Mouse (Mus musculus): ENCODE results near the gene Oaz3. TPM values are rescaled to one million over a fixed set of nuclear protein-coding genes. Genes with fewer than 3 reads are reported as not detected.

Oaz3 gene
- polyA plus RNA-seq, 1 experiment from 2014 or later = 0.13 TPM

DNA sequence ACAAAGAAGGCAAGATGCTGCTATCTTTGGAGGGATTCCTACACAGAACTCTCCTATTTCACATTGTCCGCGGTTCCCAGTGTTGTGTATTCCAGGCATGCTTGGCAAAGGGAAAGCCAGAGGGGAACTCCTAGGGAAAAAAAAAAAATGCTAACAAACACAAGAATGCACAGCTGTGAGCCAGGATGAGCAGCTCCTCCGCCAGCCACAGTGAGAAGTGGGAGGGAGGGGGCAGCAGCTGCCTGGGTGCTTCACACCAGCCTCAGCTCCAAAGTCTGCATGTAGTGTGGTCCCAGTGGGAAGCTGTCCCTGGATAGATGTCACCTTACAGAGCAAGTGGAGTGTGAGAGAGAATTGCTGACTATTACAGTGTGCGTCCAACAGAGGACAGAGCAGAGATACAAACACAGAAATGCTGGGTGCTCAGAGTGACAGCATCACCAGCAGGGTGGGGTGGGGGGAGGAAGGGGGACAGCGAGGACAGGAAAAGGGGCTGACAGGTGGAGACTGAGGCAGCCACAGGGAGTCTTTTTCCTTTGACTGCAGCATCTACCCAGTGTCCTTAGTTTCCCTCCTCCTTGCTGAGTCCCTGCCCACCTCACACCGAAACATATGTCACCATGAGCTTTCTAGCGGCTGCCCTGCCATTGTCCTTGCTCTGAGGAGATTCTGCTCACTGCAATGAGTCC is 39.2 kb downstream of the Oaz3 start:
- ATAC-seq (replicated peaks; ENCODE audit: low FRiP score, low read depth) = 0 out of 2 replicates have a peak, but pooled peaks have one; percentile 30

DNA sequence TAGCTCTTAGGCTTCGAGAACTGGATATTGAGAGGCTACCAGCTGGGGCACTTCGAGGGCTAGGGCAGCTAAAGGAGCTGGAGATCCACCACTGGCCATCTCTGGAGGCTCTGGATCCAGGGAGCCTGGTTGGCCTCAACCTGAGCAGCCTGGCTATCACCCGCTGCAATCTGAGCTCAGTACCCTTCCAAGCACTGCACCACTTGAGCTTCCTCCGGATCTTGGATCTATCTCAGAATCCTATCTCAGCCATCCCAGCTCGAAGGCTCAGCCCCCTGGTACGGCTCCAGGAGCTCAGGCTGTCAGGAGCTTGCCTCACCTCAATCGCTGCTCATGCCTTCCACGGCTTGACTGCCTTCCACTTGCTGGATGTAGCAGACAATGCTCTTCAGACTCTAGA is 41.3 kb downstream of the Oaz3 start:
- no peak for ATAC-seq (replicated peaks; ENCODE audit: low FRiP score, low read depth)
- no peak for TF ChIP-seq CTCF (IDR thresholded peaks at IDR 0.05; ENCODE audit: low read depth)
- no peak overlapping the region for H3K4me3 ChIP-seq (replicated peaks; ENCODE audit: low read depth, low read length)
- no peaks in the 10 kb centered on the region for H3K36me3 ChIP-seq (ENCODE audit: insufficient read depth, low read length)
- no peak overlapping the region for H3K27ac ChIP-seq
- 0 out of 2 replicates have a peak, but pooled peaks cover 4% of the 10 kb centered on the region for H3K4me1 ChIP-seq (replicated peaks; ENCODE audit: insufficient read depth, low read length)
- no peak overlapping the region for H3K9ac ChIP-seq (ENCODE audit: low read depth, low read length)
- H3K4me2 ChIP-seq (ENCODE audit: low read length) = no peak overlapping the region
- no peaks in the 10 kb centered on the region for H3K9me3 ChIP-seq (replicated peaks; ENCODE audit: low read length)
- no peak for DNase-seq (ENCODE audit: low spot score)
- no peaks in the 10 kb centered on the region for H3K27me3 ChIP-seq (ENCODE audit: insufficient read depth, low read length)
- 66% methylated on average over 8 of the region's 8 CpGs for WGBS

More for the DNA sequence above, 39.2 kb downstream of the Oaz3 start:
- Histone ChIP-seq H3K27me3 (ENCODE audit: insufficient read depth, low read length) (no peaks in the 10 kb centered on the region), H3K9me3 (replicated peaks; ENCODE audit: low read length) (no peaks in the 10 kb centered on the region), H3K4me1 (replicated peaks; ENCODE audit: insufficient read depth, low read length) (0 out of 2 replicates have a peak, but pooled peaks cover 4% of the 10 kb centered on the region), H3K4me3 (replicated peaks; ENCODE audit: low read depth, low read length) (no peak overlapping the region), H3K27ac (no peak overlapping the region), H3K36me3 (ENCODE audit: insufficient read depth, low read length) (no peaks in the 10 kb centered on the region), H3K4me2 (ENCODE audit: low read length) (no peak overlapping the region), H3K9ac (ENCODE audit: low read depth, low read length) (no peak overlapping the region)
- 22% methylated on average over 7 of the region's 7 CpGs for WGBS
- no peak for TF ChIP-seq CTCF (IDR thresholded peaks at IDR 0.05; ENCODE audit: low read depth)
- DNase-seq (ENCODE audit: low spot score) = peak; percentile 22

DNA sequence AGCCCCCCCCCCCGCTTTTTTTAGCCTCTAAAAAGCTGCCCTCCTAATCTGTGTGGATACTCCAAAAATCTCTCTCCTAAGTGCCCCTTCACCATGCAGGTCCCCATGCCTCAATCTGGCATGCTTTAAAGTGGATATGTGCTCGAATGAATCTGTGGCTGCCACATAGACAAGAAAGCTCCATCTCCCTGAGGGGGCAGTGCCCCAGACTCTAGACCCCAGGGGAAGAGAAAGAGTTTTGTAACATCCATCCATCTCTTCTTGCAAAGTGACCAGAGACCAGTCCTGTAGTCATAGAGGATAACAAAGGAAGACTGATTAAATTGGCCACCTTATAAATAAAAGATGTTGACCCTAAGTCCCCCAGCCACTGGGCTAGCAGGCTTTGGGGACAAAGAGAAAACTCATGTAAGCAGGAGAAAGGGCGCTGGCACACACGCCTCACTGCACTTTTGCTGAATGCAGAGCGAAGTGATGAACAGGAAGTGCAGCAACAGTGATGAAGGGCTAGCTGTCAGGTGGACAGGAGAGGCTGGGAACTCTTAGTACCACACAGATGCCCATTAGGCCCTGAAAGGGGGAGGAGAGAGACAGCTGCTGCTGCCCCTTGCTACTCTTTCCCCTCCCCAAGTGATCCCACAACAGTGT is 43.9 kb downstream of the Oaz3 start:
- ATAC-seq (replicated peaks; ENCODE audit: low FRiP score, low read depth) = no peak
- H3K4me2 ChIP-seq (ENCODE audit: low read length) = no peak overlapping the region
- WGBS = 37% methylated on average over 5 of the region's 5 CpGs
- no peak for DNase-seq (ENCODE audit: low spot score)
- H3K9ac ChIP-seq (ENCODE audit: low read depth, low read length) = no peak overlapping the region
- H3K4me1 ChIP-seq (replicated peaks; ENCODE audit: insufficient read depth, low read length) = 0 out of 2 replicates have a peak, but pooled peaks cover 4% of the 10 kb centered on the region
- H3K27ac ChIP-seq = no peak overlapping the region
- H3K27me3 ChIP-seq (ENCODE audit: insufficient read depth, low read length) = no peaks in the 10 kb centered on the region
- H3K4me3 ChIP-seq (replicated peaks; ENCODE audit: low read depth, low read length) = no peak overlapping the region
- H3K9me3 ChIP-seq (replicated peaks; ENCODE audit: low read length) = no peaks in the 10 kb centered on the region
- no peaks in the 10 kb centered on the region for H3K36me3 ChIP-seq (ENCODE audit: insufficient read depth, low read length)
- TF ChIP-seq CTCF (IDR thresholded peaks at IDR 0.05; ENCODE audit: low read depth) = no peak

DNA sequence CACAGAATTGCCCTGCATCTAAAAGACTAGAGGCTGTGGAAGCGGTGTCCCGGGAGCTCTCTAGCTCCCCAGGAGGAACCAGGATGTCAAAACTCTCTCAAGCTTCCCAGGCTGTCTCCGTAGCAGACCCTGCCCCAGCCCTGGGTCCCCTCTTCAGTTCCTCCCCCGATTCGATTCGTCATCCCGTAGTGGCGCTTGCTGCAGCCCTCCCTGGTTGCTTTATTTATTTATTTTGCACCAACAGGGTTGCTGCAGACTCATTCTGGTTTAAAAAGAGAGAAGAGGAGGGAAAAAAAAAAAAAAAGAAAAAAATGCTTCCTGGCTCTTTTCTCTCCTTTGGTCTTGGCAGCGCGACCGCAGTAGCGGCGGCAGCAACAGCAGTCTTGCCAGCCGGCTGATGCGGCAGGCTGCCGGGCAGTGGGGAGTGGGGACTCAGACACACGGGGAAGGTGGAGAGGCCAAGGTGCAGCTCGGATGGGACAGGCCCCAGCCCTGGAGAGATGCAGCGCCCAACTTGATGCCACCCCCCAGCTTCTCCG is 44.7 kb downstream of the Oaz3 start:
- no peaks in the 10 kb centered on the region for H3K27me3 ChIP-seq (ENCODE audit: insufficient read depth, low read length)
- peak overlapping the region; percentile 53 for H3K4me2 ChIP-seq (ENCODE audit: low read length)
- H3K9ac ChIP-seq (ENCODE audit: low read depth, low read length) = no peak overlapping the region
- under 1% methylated on average over 20 of the region's 20 CpGs for WGBS
- no peaks in the 10 kb centered on the region for H3K9me3 ChIP-seq (replicated peaks; ENCODE audit: low read length)
- 0 out of 2 replicates have a peak, but pooled peaks have one; percentile 23 for ATAC-seq (replicated peaks; ENCODE audit: low FRiP score, low read depth)
- H3K27ac ChIP-seq = no peak overlapping the region
- H3K4me3 ChIP-seq (replicated peaks; ENCODE audit: low read depth, low read length) = 0 out of 2 replicates have a peak overlapping the region, but pooled peaks have one; percentile 4
- DNase-seq (ENCODE audit: low spot score) = peak; percentile 55
- 0 out of 2 replicates have a peak, but pooled peaks have one; percentile 5 for TF ChIP-seq CTCF (IDR thresholded peaks at IDR 0.05; ENCODE audit: low read depth)
- 0 out of 2 replicates have a peak, but pooled peaks cover 4% of the 10 kb centered on the region for H3K4me1 ChIP-seq (replicated peaks; ENCODE audit: insufficient read depth, low read length)
- no peaks in the 10 kb centered on the region for H3K36me3 ChIP-seq (ENCODE audit: insufficient read depth, low read length)

DNA sequence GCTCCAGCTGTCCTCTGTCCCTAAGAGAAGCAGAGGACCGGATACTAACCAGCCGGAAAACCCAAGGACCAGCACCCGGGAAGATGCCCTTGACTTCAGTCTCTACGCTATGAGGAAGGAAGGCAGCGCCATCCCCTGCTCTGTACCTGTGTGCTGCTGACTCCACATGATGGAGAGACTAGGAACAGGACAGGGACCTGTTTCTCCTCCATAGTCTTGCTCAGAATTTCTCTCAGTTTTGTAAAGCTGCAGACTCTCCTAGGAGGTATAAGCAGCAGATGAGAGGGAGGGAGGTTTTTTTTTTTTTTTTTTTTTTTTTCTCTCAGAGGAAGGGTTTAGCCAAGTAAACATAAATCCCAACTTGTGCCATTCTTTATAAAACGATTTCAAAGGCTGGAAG is 45.5 kb downstream of the Oaz3 start, which contains the start of gene Lingo4:
Lingo4 (plus strand) TSS at position 301 of the 400 bp plus-strand sequence.
- Histone ChIP-seq H3K4me3 (replicated peaks; ENCODE audit: low read depth, low read length) (0 out of 2 replicates have a peak within 1 kb of the TSS, but pooled peaks have one; percentile 4), H3K27ac (no peak within 1 kb of the TSS), H3K4me1 (replicated peaks; ENCODE audit: insufficient read depth, low read length) (0 out of 2 replicates have a peak, but pooled peaks cover 4% of the 10 kb centered on the region), H3K9me3 (replicated peaks; ENCODE audit: low read length) (no peaks in the 10 kb centered on the region), H3K4me2 (ENCODE audit: low read length) (peak within 1 kb of the TSS; percentile 53), H3K27me3 (ENCODE audit: insufficient read depth, low read length) (no peaks in the 10 kb centered on the region), H3K36me3 (ENCODE audit: insufficient read depth, low read length) (no peaks in the 10 kb centered on the region), H3K9ac (ENCODE audit: low read depth, low read length) (no peak within 1 kb of the TSS)
- ATAC-seq (replicated peaks; ENCODE audit: low FRiP score, low read depth) = no peak
- no peak for TF ChIP-seq CTCF (IDR thresholded peaks at IDR 0.05; ENCODE audit: low read depth)
- WGBS = 66% methylated on average over 6 of the region's 6 CpGs
- no peak for DNase-seq (ENCODE audit: low spot score)

DNA sequence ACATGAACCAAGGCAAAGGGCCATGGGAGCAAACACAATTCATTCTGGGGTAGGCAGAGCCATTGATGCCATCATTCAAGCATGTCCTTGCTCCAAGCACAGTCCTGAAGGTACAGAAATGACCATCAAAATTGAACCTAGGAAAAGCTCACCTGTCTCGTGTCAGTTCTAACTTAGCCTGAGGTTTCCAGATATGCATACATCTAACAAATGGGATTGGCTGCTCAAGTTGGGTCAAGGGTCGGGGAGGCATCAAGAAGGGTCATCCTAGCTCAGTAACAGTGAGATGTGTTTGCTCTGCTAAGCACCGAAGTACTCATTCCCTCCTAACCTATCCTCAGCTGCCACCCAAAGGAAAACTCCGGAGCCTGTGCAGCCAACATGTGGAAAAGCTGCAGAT is 46.9 kb downstream of the Oaz3 start:
- 78% methylated on average over 4 of the region's 4 CpGs for WGBS
- DNase-seq (ENCODE audit: low spot score) (no peak), ATAC-seq (replicated peaks; ENCODE audit: low FRiP score, low read depth) (no peak)
- Histone ChIP-seq H3K36me3 (ENCODE audit: insufficient read depth, low read length) (no peaks in the 10 kb centered on the region), H3K27me3 (ENCODE audit: insufficient read depth, low read length) (no peaks in the 10 kb centered on the region), H3K4me2 (ENCODE audit: low read length) (no peak overlapping the region), H3K9me3 (replicated peaks; ENCODE audit: low read length) (no peaks in the 10 kb centered on the region), H3K4me1 (replicated peaks; ENCODE audit: insufficient read depth, low read length) (no peaks in the 10 kb centered on the region), H3K27ac (no peak overlapping the region), H3K4me3 (replicated peaks; ENCODE audit: low read depth, low read length) (no peak overlapping the region), H3K9ac (ENCODE audit: low read depth, low read length) (no peak overlapping the region)
- TF ChIP-seq CTCF (IDR thresholded peaks at IDR 0.05; ENCODE audit: low read depth) = no peak

Measured in kidney, postnatal 0 days (tissue).